Mouse (Mus musculus) naive thymus-derived CD4-positive, alpha-beta T cell, adult 2 months (primary cell): ENCODE measurements around the gene Sh3rf3.
"Not testable (repeated sequence)": the region's sequence is repeated elsewhere in the genome, so short reads cannot be mapped to it uniquely, and the experiment has no call there.

Source experiments
- DNase-seq: peaks from one replicate; pipeline ENCODE4 v3.0.0-alpha.2; 2011; ENCODE audit warnings: low read depth

The Sh3rf3 gene

DNA sequence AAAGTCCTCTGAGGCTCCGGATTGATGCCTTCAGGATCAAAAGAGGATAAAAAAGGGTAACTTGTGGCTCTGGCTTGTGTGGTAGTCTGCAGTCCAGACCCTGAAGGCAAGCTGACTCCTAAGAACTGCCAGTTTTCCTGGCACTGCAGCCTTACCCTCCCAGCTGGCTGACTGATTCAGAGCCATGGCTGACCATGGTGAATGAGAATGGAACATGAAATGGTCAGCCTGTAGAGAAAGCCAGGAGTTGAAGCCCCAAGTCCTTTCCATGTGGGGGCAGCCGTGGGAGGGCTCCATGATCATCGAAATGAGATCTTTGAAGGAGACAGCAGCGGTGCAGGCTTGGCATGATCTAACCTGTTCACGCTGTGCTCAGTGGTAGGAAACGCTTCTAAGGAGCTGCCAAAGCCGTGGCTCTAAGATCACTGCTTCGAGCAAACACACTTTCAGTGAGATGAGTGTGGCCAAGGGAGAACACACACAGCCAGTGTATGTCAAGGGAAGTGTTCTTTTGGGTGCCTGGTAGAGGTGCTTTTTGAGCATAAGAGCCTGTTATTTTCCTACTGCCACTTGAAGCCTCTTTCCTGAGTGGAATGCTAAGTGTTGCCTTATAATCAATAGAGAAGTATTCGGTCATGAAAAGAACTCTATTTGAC lies 168.6 kb downstream of the Sh3rf3 start:
- no peak for DNase-seq

GRCm38 (mm10) chr10:58982546-58983154 lies 169.5 kb downstream of the Sh3rf3 start:
- no peak for DNase-seq

DNA sequence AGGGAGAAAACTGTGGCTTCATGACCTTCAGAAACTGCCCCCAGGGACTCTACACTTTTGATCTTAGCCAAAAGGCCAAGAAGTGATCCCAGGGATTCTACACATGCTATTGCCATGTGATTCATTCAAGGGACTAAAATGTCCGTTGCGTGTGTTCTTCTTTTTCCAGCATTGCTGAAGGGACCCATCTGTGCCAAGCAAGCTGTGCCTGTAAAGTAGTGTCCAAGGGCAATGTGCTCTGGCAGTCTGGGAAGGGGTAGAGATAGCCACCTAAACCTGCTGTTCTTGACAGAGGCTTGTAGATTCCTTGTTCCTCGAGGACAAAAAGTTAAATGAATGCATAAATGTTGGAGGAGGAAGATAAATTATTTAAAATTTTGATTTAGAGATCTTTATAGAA lies 178.5 kb downstream of the Sh3rf3 start:
- DNase-seq: no peak

- no peak for DNase-seq
These were observed 181.6 kb downstream of the Sh3rf3 start for GRCm38 (mm10) chr10:58994726-58995125.

- no peak for DNase-seq
These were observed 182.0 kb downstream of the Sh3rf3 start for GRCm38 (mm10) chr10:58995132-58995531.

DNA sequence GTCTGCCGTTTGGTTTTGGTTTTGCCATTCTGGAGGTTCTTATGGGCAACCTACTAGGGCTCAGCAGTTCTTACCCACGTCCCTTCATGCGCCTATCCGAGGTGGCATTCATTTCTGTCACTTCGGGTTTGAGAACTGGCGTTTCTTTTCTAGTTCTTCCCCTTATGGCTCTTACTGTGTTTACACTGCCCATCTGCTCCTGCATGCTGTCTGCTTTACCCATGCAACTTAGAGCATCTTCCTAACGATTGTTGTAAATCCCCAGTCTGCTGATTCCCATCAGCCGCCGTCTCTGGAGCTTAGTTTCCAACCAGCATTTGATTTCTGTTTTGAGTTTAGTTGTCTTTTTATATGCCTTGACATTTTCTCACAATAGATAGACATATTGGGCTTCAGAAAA lies 189.2 kb downstream of the Sh3rf3 start:
- no peak for DNase-seq

DNA sequence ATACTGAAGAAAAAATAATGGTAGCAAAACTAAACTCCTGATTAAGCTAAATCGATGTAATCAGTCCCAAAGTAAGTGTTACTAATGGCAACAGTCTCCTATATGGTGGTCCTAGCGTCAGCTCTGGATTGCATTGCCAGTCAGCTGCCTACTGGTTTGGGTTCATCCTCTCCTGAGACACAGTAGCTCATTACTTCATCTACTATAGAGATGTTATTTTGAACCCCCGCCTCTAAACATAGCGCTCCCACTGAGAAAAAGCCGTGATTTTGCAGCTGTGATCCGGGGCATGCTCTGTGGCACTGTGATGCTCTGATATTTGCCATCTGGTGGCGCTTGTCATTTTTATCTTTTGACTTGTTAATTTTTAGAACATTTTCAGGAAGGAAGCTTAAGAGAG lies 198.3 kb downstream of the Sh3rf3 start:
- DNase-seq: no peak

DNA sequence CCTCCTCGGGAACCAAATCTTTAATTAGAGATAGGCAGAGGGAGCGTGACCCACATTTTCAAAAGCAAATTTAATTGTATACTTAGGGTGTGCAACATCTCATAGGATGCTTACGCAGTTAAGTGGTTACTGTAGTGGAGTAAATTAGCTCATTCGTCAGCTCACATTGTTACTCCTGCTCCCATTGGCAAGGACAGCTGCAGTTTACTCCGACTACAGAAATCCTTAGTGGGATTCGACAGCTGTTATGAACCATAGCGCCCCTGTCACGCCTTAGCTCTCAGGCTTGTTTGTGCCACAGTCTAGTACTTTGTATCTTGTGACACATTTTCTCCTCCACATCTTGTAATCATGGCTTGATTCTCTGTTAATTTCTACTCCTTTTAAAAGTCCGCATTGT lies 200.5 kb downstream of the Sh3rf3 start:
- DNase-seq: no peak

DNA sequence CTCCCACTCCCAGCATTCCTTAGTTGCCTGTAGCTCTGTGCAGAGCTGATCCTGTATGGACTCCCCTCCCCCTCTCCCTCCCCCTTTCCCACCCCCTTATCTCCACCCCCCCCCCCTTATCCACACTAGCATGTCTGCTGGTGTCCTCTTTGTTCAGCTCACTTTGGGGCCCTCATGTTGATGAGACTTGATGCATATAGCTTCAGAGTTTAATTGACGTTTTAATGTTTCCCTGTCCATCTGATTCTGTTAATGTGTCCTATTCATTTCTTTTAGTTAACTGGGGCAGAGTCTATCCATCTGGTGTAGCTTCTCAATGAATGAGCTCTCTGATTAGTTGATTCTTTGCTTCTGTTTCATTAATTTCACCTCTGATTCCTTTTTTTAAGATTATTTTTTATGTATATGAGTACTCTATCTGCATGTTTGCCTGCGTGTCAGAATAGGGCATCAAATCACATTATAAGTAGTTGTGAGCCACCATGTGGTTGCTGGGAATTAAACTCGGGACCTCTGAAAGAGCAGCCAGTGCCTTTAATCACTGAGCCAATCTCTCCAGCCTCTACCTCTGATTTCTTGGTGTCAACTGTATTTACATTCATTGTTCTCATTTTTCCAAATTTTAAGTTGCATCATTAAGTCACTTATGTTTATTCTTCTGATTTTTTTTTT lies 206.3 kb downstream of the Sh3rf3 start:
- no peak for DNase-seq

GRCm38 (mm10) chr10:59050434-59050833 lies 237.3 kb downstream of the Sh3rf3 start:
- DNase-seq: no peak

DNA sequence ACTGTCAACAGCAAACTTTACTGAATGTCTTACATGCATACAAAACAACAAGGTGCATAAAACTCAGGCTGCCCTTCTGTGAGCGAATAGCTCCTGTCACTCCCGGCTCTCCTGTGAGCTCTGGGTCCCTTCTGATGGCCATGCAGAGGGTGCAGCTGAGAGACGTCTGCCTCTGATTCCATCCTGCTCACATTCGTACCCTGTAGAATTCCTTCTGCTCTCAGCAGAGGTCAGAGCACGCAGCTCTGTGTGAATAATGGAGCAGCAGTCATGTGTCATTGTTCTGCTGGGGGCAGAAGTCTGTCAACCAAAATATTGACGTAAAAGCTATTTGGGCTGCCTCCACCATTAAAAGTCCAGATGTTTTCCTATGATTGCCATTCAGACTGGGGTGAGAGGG lies 243.1 kb downstream of the Sh3rf3 start:
- DNase-seq: no peak

GRCm38 (mm10) chr10:59066804-59067203 lies 253.6 kb downstream of the Sh3rf3 start:
- no peak for DNase-seq

GRCm38 (mm10) chr10:59072827-59073226 lies 259.7 kb downstream of the Sh3rf3 start:
- DNase-seq: no peak

GRCm38 (mm10) chr10:59076681-59077080 lies 263.5 kb downstream of the Sh3rf3 start:
- DNase-seq: no peak

DNA sequence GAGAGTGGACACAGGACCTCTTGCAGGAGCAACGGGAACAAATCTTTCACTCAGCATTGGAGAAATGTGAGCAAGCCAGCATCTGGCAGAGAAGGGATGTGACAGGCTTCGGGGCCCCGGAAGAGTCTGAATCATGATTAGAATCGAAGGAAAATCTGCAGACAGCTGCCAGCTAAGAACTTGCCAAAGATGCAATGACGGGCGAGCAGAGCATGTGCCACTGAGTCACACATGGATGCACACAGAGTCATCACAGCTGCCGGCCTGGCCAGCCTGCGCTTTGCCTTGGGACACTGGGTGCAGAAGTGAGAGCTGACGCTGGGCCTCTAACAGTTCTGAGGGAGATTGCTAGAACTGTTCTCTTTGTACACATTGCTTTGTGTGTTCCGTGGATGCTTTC lies 264.8 kb downstream of the Sh3rf3 start:
- DNase-seq: no peak

- DNase-seq: no peak
These were observed 272.4 kb downstream of the Sh3rf3 start for GRCm38 (mm10) chr10:59085604-59086003.

DNA sequence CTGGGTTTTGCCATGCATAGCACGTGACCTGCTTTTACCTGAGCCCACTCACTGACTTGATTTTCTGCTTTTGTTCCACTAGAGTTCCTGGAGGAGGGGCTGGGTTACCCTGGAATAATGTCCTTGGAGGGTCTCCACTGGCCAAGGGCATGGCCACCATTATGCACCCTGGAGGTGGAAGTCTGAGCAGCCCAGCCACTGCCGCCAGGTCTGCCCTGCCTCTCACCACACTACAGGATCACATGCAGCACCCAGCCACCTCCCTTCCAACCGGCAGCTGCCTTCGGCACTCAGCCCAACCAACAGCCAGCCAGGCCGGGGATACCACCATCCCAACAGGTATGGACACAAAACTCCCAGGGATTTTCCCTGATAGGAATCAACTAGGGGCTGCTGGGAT lies 273.4 kb downstream of the Sh3rf3 start:
- no peak for DNase-seq

DNA sequence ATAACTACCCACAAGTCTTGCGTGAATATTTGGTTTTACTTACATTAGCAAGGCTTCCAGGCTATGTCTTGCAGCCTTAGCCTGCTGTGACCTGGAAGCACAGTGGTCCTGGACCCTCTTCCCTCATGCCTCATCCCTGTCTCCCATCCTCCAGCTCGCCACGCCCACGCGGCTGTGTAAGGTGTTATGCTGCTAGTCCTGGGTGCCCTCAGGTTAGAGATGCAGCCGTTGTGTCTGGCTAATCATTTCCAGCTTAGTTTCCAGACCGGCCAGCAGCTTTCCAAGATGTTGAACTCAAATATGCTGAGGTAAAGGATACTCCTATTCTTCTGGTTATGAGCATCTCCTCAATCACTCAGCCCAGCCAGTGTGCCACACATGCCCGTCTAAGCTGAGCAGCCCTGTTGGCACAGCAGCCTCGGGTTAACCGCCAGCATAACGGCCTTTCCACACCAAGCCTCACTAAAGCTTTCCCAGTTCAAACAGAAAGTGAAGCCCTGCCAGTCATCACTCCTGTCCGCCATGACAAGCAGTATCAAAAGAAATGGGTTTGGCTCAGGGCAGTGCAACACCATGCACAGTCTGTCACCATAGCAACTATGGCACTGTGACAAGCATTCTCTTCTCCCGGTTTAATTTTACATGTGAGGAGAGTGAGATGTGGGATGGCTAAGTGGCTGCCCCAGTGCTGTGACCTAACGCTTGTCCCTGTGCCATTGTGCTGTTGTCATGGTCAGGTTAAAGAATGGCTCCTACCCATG lies 276.9 kb downstream of the Sh3rf3 start:
- DNase-seq: no peak

DNA sequence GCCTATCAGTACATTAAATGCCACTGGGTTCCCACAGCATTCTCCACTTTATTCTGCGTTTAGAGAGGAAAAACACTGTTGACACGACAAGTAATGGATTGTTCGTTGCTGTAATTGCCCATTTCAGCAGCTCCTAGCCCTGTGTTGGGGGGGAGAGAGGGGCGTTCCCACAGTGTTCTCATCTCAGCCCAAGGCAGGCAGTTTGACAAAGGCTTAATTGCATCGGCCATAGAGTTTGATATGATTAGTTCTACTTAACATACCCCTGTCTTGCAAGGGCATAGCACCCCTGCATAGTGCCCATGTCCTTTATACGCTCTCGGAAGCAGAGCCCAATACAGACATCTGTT lies 277.4 kb downstream of the Sh3rf3 start:
- DNase-seq: no peak

DNA sequence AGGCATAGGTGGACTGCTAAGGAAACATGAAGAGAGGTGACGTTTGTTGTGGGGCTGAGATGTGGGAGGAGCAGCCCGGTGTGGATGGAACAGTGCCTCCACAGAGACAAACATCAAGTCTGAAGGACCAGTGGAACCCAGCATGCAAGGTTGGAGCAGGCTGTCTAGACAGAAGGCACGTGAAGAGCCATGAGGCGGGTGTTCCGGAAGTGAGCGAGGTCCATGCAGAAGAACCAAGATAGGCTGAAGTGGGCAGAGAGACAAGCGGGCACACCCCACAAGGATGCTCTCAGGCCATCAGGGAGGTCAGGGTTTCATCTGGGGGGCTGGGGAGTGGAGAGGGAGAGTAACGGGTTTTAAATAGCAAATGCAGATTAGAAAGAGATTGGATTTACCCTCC lies 278.4 kb downstream of the Sh3rf3 start:
- no peak for DNase-seq

- no peak for DNase-seq
These were observed 278.8 kb downstream of the Sh3rf3 start for GRCm38 (mm10) chr10:59091988-59092387.

DNA sequence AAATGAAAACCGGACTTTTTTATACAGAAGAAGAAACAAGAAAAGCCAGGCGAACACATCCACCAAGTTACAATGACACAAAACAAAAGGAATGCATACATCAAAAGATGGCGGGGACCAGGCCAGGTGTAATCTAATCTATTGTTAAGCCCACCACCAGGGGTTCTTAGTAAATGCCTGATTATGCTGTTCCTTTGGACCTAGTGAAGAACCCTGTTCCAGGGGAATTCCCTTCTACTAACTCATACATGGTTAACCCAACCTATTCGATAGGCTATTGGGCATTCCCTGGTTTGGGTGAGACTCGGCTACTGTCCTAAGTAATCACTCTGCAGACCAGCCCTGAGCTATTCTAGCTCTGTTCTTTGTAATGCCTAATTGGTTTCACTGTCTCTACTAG lies 289.9 kb downstream of the Sh3rf3 start:
- DNase-seq: not testable (repeated sequence)

GRCm38 (mm10) chr10:59104683-59105082 lies 291.5 kb downstream of the Sh3rf3 start:
- DNase-seq: no peak
